Mouse (Mus musculus): ENCODE data around the gene Prkca.

Prkca gene

DNA sequence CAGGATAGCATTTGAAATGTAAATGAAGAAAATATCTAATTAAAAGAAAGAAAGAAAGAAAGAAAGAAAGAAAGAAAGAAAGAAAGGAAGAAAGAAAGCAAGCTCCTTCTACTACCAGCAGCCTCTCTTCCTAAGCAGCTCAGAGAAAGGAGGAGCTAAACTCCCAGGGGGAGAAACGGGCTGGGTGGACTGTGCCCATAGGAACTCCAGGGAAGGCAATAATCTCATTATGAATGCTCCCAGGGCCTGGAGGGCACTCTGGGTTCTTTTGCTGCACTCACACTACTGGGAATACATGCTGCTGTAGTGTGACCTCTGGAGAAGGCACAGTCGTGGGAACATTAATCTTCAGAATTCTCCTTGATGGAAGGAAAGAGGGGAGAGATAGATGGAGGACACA is 107.5 kb downstream of the Prkca start:
- DNase-seq (ENCODE audit: low spot score): no peak

GRCm38 (mm10) chr11:108235081-108235703 is 108.5 kb downstream of the Prkca start:
- no peak for DNase-seq (ENCODE audit: low spot score)

DNA sequence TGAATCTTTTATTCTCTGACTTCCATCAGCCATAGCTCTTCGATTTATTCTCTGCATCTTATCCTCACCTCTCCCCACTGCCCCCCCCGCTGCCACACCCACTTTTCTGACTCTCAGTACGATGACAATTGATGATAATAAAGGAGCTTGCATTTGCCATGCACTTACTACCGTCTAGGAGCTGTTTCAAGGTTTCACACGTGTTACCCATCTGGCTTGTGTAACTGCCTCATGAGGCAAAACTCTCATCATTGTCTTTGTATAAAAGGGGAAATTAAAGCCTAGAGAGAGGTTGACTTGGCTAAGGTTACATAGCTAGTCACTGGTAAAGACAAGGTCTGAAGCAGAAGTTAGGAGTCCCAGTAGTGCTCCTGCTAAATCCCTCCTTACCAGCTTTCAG is 110.7 kb downstream of the Prkca start:
- DNase-seq (ENCODE audit: low spot score): no peak

- DNase-seq (ENCODE audit: low spot score): no peak
Observed at GRCm38 (mm10) chr11:108230101-108230500, 113.6 kb downstream of the Prkca start.

DNA sequence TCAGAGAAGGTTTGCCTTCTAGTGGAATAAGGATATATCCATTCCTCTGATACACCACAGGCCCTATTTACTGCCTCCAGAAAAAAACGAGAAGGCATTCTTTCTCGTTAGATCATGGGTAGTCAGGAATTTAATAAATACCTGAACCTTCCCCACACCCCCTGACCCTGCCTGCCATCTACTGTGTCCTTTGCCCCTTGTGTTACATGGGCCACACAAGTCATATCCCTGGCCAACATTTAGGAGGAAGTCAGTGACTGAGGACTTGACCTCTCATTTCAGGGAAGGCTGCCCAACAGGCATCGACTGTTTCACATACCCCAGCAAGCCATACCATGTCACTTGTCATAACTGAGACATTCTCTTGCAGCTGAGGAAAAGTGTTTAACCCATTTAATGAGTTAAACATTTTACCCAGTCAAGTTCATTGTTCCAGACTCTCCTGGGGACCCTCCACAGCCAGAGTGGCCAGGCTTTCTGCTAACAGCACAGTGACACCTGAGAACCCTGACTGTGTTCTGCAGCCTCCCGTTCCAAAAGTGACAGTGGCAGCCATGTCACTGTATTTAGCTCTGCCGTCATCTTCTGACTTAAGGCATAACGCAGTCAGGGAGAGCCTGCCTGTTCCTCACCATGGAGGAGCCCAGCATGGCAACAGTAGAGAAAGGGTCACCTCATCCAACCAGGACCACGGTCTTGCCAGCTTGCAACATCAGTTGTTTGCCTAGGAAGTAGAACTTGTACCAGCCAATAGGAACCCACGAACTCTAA is 114.4 kb downstream of the Prkca start:
- DNase-seq (ENCODE audit: low spot score): no peak

GRCm38 (mm10) chr11:108228497-108228896 is 115.2 kb downstream of the Prkca start:
- no peak for DNase-seq (ENCODE audit: low spot score)

DNA sequence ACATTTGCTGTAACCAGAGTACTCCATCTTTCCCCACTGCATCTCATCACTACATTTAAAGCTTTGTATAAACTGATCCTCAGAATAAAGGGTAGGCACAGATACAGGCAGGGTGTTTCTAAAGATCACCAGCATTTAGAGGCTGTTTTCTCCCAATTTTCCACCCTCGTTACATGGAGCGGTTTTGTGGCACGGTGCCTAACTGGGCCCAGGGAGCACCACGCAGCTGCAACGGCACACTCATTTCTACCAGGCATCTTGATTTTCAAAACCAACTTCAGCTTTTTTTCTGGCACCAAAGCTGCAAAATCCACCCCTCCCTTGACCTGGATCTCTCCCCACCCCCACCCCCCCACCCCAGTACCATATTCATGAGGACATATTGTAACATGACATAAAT is 117.5 kb downstream of the Prkca start:
- no peak for DNase-seq (ENCODE audit: low spot score)

DNA sequence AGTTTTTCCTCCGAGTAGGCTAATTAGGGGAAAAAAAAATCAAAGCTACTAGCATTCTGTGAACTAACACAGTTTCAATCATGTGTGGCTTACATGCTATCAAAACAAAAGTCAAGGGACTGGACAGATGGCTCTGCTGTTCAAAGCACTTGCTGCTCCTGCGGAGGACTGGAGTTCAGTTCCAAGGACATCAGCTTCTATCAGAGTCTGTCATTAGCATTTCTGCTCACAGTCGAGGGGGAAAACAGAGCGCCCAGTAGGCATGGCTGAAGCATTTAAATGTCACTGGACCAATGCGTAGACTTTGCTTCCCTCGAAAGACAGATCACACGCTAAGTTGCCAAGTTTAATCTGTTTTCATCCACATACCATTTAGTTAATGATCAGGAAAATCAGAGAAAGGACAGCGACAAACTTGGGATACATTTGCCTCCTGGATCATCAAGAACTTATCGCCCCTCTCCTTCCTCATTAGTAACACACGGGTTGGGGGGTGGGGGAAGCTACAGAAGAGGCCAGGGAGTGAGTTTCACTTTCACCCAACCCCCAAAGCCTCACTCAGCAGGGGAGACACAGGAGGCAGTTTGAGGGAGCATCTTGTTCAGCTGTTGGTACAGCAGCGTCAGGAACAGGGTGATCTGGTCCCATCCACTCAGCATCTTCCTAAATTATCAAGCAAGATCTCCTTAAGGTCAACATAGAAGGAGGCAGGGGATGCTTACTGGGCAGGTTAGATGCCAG is 119.3 kb downstream of the Prkca start:
- DNase-seq (ENCODE audit: low spot score): no peak

GRCm38 (mm10) chr11:108223613-108224232 is 120.0 kb downstream of the Prkca start:
- DNase-seq (ENCODE audit: low spot score): no peak

DNA sequence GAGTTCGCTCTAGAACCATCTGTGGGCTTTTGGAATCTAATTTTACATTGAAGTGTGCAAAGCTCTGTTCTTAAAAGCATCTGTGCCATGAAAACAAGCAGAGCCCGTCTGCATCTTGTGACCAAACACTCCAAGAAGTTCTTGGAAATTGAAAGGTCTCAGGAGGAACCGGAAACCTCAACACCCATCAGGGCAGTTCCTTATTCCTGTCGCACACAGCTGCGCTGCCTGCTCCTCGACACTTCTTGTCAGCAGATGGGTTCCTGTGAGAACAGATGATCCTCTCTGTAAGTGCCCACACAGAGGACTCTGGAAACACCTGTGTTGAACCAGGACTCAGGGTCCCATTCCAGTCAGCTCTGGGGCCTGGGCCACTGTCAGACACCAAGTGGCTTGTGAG is 120.6 kb downstream of the Prkca start:
- DNase-seq (ENCODE audit: low spot score): no peak

DNA sequence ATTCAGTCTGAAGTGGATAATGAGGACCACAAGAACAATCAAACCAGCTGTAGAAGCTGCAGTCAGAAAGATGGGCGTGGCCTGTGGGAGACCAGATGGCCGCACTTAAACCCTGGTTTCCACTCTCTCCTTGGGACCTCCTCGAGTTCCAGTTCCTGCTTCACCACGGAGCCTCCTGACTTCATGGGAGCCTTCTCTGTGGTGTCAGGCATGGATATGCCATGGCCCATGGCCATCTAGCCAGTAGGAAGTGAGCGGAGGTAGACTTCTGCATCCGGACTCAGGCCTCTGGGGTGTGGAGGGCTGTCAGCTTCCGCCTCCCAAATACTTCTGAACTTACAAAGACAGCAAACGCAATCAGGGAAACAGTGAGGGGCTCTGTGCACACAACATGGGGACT is 121.1 kb downstream of the Prkca start:
- DNase-seq (ENCODE audit: low spot score): no peak

GRCm38 (mm10) chr11:108222026-108222425 is 121.7 kb downstream of the Prkca start:
- DNase-seq (ENCODE audit: low spot score): no peak

- no peak for DNase-seq (ENCODE audit: low spot score)
Observed at GRCm38 (mm10) chr11:108221124-108221835, 122.4 kb downstream of the Prkca start.

DNA sequence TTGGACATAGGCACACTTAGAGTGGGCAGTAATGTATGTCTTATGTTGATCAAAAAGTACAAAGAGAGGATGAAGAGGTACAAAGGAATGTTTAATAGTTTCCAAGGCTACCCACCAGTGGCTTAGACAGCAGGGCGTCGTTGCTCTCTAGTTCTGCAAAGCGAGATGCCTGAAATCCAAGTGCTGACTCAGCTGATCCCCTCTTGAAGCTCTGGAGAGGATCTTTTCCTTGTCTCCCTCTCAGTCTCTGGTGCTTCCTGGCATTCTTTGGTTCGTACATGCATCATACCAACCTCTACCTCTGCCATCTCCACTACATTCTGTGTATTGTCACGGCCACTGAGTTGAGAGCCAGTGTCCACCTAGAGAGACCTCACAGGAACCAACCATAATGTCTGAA is 123.1 kb downstream of the Prkca start:
- no peak for DNase-seq (ENCODE audit: low spot score)

GRCm38 (mm10) chr11:108217043-108217442 is 126.7 kb downstream of the Prkca start:
- no peak for DNase-seq (ENCODE audit: low spot score)

DNA sequence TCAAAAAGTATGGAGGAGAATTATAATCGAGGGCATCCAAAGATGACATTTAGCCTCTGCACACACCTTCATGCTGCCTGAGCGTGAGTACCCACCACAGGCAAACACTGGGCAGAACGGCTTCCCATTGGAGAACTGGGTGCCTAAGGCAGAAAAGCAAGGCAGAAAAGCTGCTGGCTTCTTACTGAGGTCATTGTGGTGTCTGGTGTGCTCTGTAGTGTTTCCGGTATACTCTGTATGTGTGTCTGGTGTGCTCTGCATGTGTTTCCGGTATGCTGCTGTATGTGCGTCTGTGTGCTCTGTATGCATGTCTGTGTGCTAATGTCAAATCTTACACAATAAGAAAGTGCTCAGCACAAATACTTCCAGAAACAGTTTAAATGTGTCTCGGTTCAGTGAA is 127.7 kb downstream of the Prkca start:
- no peak for DNase-seq (ENCODE audit: low spot score)

- peak; percentile 58 for DNase-seq (ENCODE audit: low spot score)
Observed at GRCm38 (mm10) chr11:108215466-108215865, 128.3 kb downstream of the Prkca start.

- DNase-seq (ENCODE audit: low spot score): no peak
Observed at GRCm38 (mm10) chr11:108214521-108215223, 129.1 kb downstream of the Prkca start.

DNA sequence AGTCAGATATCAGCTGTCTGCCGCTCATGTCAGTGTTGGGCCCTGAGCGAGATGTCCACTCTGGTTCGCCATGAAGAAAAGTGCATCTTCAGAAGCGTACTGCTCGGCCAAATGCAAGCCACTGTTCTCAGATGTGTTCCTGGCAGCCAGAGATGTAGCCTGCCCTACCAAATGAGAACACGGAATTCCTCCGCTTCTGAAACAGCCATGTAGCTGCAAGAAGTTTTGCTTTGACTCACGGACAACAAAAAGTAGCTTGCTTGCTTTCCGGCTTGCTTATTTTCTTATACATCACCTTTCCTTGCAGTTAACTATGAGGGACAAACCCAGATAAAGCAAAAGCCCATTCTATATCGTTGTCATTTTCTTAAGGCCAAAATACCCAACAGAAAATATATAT is 129.9 kb downstream of the Prkca start:
- DNase-seq (ENCODE audit: low spot score): no peak

GRCm38 (mm10) chr11:108212638-108213037 is 131.1 kb downstream of the Prkca start:
- no peak for DNase-seq (ENCODE audit: low spot score)

DNA sequence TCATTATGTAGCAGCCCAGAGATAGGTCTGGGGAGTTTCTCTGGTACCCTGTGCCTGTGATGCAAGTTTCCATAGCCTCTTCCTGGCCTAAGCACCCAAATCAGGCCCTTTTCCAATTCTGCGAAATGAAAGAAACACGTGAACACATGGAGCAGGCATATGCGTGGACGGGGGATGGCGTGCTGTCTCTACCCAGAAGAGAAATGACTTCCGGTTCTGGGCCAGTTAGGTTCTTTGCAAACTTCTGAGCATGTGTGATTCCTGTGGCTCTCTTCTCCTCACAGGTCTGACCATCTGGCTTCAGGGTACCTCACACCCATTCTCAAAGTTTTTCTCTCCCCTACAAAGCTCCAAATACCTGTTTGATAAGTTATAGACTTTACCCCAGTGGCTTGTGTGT is 131.7 kb downstream of the Prkca start:
- DNase-seq (ENCODE audit: low spot score): no peak

All from urinary bladder, postnatal 25 days (tissue).